Mouse (Mus musculus): ENCODE results near the gene Sart3.

GRCm38 (mm10) chr5:113800280-113800679 is 28.0 kb upstream of the Sart3 start, which contains the start of gene Tmem119:
- no peak for TF ChIP-seq FLI1 (IDR thresholded peaks at IDR 0.05; ENCODE audit: low read length)
- no peak for TF ChIP-seq GATA1 (IDR thresholded peaks at IDR 0.05; ENCODE audit: borderline replicate concordance, low read length)
